Mouse (Mus musculus) kidney, embryonic 14.5 days (tissue): Measurements from ENCODE around the gene Dnajb1. TPM values are rescaled to one million over a fixed set of nuclear protein-coding genes. Genes with fewer than 3 reads are reported as not detected.

ENCODE experiments used
- ATAC-seq: fragments of 200-750 bp; cut with Nextera tagmentation; 2 replicates; pipeline ENCODE4 v1.8.0; 2017; ENCODE audit warnings: moderate number of reproducible peaks, mild to moderate bottlenecking, moderate TSS enrichment, moderate library complexity; ENCODE audit not compliant: low FRiP score, low TSS enrichment
- H3K27ac ChIP-seq: fragments of 300-500 bp; sonication (generic); 2 replicates; pipeline ENCODE4 v1.5.1; 2014; ENCODE audit warnings: low read depth, mild to moderate bottlenecking, low read length, moderate library complexity, mixed read lengths
- H3K27me3 ChIP-seq: fragments of 300-500 bp; sonication (generic); 2 replicates; pipeline ENCODE4 v1.6.1; 2014; ENCODE audit warnings: mild to moderate bottlenecking, low read length; ENCODE audit not compliant: control insufficient read depth, insufficient read depth
- H3K36me3 ChIP-seq: fragments of 300-500 bp; sonication (generic); 2 replicates; pipeline ENCODE4 v1.6.1; 2014; ENCODE audit warnings: low read length, mixed read lengths; ENCODE audit not compliant: control insufficient read depth, insufficient read depth
- H3K4me1 ChIP-seq: fragments of 300-500 bp; sonication (generic); 2 replicates; pipeline ENCODE4 v1.6.1; 2014; ENCODE audit warnings: low read length, mixed read lengths; ENCODE audit not compliant: control insufficient read depth, insufficient read depth
- H3K4me2 ChIP-seq: fragments of 300-500 bp; sonication (generic); replicated peaks from 2 replicates; pipeline ENCODE4 v1.6.1; 2014; ENCODE audit warnings: low read depth, mild to moderate bottlenecking, low read length
- H3K4me3 ChIP-seq: fragments of 300-500 bp; sonication (generic); 2 replicates; pipeline ENCODE4 v1.5.1; 2014; ENCODE audit warnings: mild to moderate bottlenecking, low read length
- H3K9ac ChIP-seq: fragments of 300-500 bp; sonication (generic); 2 replicates; pipeline ENCODE4 v1.6.1; 2014; ENCODE audit warnings: low read depth, mild to moderate bottlenecking, low read length, moderate library complexity
- H3K9me3 ChIP-seq: fragments of 300-500 bp; sonication (generic); 2 replicates; pipeline ENCODE4 v1.6.1; 2016; ENCODE audit warnings: low read length; ENCODE audit not compliant: control insufficient read depth
- WGBS: fragments of 180-500 bp; shearing (Covaris S2); extraction: QIAGEN DNeasy Blood & Tissue Kit; methylation state at CpG from one replicate; pipeline ENCODE4 v1.1.7; 2014; 5-methylcytosine and 5-hydroxymethylcytosine counted together
- polyA plus RNA-seq: library from polyadenylated mRNA; unstranded; fragments of >200 nt; fragmentation: Nextera tagmentation; extraction: Ambion mirVana; gene quantifications from 2 replicates; pipeline ENCODE4 v1.2.1, GENCODE M21; 2014

The Dnajb1 gene
- polyA plus RNA-seq: 42.5 and 48.9 TPM in 2 replicates

- H3K4me3 ChIP-seq: peak within 1 kb of the TSS; percentile 87
- peaks cover 13% of the 10 kb centered on the region; the same call in 1 of the 2 replicates for H3K4me1 ChIP-seq
- H3K36me3 ChIP-seq: peaks cover 33% of the 10 kb centered on the region
- H3K4me2 ChIP-seq: peak within 1 kb of the TSS; percentile 90
- peak within 1 kb of the TSS; percentile 86 for H3K9ac ChIP-seq
- peak within 1 kb of the TSS; percentile 97 for H3K27ac ChIP-seq
- under 1% methylated on average over 68 of the region's 69 CpGs for WGBS
- H3K27me3 ChIP-seq: no peaks in the 10 kb centered on the region
- no peaks in the 10 kb centered on the region for H3K9me3 ChIP-seq
- peak; percentile 97 for ATAC-seq
Observed at GRCm38 (mm10) chr8:83607661-83608397, at the start of gene Dnajb1, which contains the start of gene Tecr. TSS of gene Dnajb1 (plus strand) at chr8:83608193. TSS of gene Tecr (minus strand) at chr8:83607971.

GRCm38 (mm10) chr8:83562669-83563068 is 45.3 kb upstream of the Dnajb1 start:
- no peak for ATAC-seq
- no peaks in the 10 kb centered on the region for H3K27me3 ChIP-seq
- WGBS: 76% methylated on average over 3 of the region's 3 CpGs
- peaks cover 4% of the 10 kb centered on the region; the same call in 1 of the 2 replicates for H3K4me1 ChIP-seq
- no peak overlapping the region for H3K9ac ChIP-seq
- no peak overlapping the region for H3K27ac ChIP-seq
- H3K9me3 ChIP-seq: no peaks in the 10 kb centered on the region
- no peak overlapping the region for H3K4me2 ChIP-seq
- no peak overlapping the region for H3K4me3 ChIP-seq
- no peaks in the 10 kb centered on the region for H3K36me3 ChIP-seq

GRCm38 (mm10) chr8:83563246-83563645 is 44.7 kb upstream of the Dnajb1 start:
- no peaks in the 10 kb centered on the region for H3K9me3 ChIP-seq
- ATAC-seq: no peak
- H3K4me2 ChIP-seq: no peak overlapping the region
- H3K36me3 ChIP-seq: no peaks in the 10 kb centered on the region
- H3K4me1 ChIP-seq: peaks cover 8% of the 10 kb centered on the region; the same call in 1 of the 2 replicates
- WGBS: 77% methylated on average over 4 of the region's 4 CpGs
- H3K4me3 ChIP-seq: no peak overlapping the region
- H3K27me3 ChIP-seq: no peaks in the 10 kb centered on the region
- H3K27ac ChIP-seq: no peak overlapping the region
- H3K9ac ChIP-seq: no peak overlapping the region

- Histone ChIP-seq H3K4me3 (peak overlapping the region; percentile 82), H3K27me3 (no peaks in the 10 kb centered on the region), H3K27ac (no peak overlapping the region), H3K4me2 (no peak overlapping the region), H3K36me3 (peaks cover 13% of the 10 kb centered on the region), H3K9ac (no peak overlapping the region), H3K4me1 (peaks cover 8% of the 10 kb centered on the region; the same call in 1 of the 2 replicates), H3K9me3 (no peaks in the 10 kb centered on the region)
- WGBS: 76% methylated on average over 9 of the region's 9 CpGs
- peak; percentile 1; the same call in 1 of the 2 replicates for ATAC-seq
Observed at GRCm38 (mm10) chr8:83565731-83566375, 42.1 kb upstream of the Dnajb1 start.

- Histone ChIP-seq H3K4me2 (peak within 1 kb of the TSS; percentile 73), H3K4me3 (peak within 1 kb of the TSS; percentile 82), H3K9me3 (no peaks in the 10 kb centered on the region), H3K9ac (peak within 1 kb of the TSS; percentile 80), H3K27me3 (no peaks in the 10 kb centered on the region), H3K27ac (peak within 1 kb of the TSS; percentile 61; the same call in 1 of the 2 replicates), H3K36me3 (peaks cover 20% of the 10 kb centered on the region), H3K4me1 (peaks cover 8% of the 10 kb centered on the region; the same call in 1 of the 2 replicates)
- peak; percentile 87 for ATAC-seq
- WGBS: under 1% methylated on average over 48 of the region's 48 CpGs
Observed at GRCm38 (mm10) chr8:83566469-83567395, 41.3 kb upstream of the Dnajb1 start, which contains the start of gene Ndufb7. TSS of gene Ndufb7 (plus strand) at chr8:83566671.

- Histone ChIP-seq H3K4me1 (peaks cover 8% of the 10 kb centered on the region; the same call in 1 of the 2 replicates), H3K4me3 (peak overlapping the region; percentile 82)
- WGBS: 51% methylated on average over 3 of the region's 3 CpGs
Observed at GRCm38 (mm10) chr8:83567668-83568067, 40.3 kb upstream of the Dnajb1 start.

GRCm38 (mm10) chr8:83568128-83568527 is 39.9 kb upstream of the Dnajb1 start:
- no peak for ATAC-seq
- H3K4me1 ChIP-seq: peaks cover 8% of the 10 kb centered on the region; the same call in 1 of the 2 replicates
- no peak overlapping the region for H3K4me3 ChIP-seq
- no peak overlapping the region for H3K4me2 ChIP-seq
- H3K27ac ChIP-seq: no peak overlapping the region
- peaks cover 34% of the 10 kb centered on the region for H3K36me3 ChIP-seq
- WGBS: 64% methylated on average over 5 of the region's 5 CpGs
- H3K9me3 ChIP-seq: no peaks in the 10 kb centered on the region
- no peaks in the 10 kb centered on the region for H3K27me3 ChIP-seq
- H3K9ac ChIP-seq: peak overlapping the region; percentile 80; the same call in 1 of the 2 replicates

More at GRCm38 (mm10) chr8:83567668-83568067, 40.3 kb upstream of the Dnajb1 start:
- Histone ChIP-seq H3K27ac (no peak overlapping the region), H3K27me3 (no peaks in the 10 kb centered on the region), H3K9ac (peak overlapping the region; percentile 80), H3K9me3 (no peaks in the 10 kb centered on the region), H3K36me3 (peaks cover 30% of the 10 kb centered on the region), H3K4me2 (peak overlapping the region; percentile 73)
- no peak for ATAC-seq

- Histone ChIP-seq H3K4me3 (no peak overlapping the region), H3K36me3 (peaks cover 39% of the 10 kb centered on the region), H3K4me2 (no peak overlapping the region), H3K27me3 (no peaks in the 10 kb centered on the region), H3K27ac (no peak overlapping the region), H3K9me3 (no peaks in the 10 kb centered on the region), H3K9ac (no peak overlapping the region), H3K4me1 (peaks cover 8% of the 10 kb centered on the region; the same call in 1 of the 2 replicates)
- 75% methylated on average over 5 of the region's 5 CpGs for WGBS
- no peak for ATAC-seq
Observed at GRCm38 (mm10) chr8:83568755-83569154, 39.2 kb upstream of the Dnajb1 start.
